Mouse (Mus musculus) mouse trophoblast stem cell (cell line): Measurements from ENCODE around the gene Nanp.

Source experiments
- in situ Hi-C, 2 experiments: fragments of 300-500 bp; cut with MseI, MboI; formaldehyde crosslinking; loops; 2 replicates in 1 of 2; 3 replicates in 1 of 2; pipeline ENCODE4 v1.15.1; 2025

Gene Nanp

DNA sequence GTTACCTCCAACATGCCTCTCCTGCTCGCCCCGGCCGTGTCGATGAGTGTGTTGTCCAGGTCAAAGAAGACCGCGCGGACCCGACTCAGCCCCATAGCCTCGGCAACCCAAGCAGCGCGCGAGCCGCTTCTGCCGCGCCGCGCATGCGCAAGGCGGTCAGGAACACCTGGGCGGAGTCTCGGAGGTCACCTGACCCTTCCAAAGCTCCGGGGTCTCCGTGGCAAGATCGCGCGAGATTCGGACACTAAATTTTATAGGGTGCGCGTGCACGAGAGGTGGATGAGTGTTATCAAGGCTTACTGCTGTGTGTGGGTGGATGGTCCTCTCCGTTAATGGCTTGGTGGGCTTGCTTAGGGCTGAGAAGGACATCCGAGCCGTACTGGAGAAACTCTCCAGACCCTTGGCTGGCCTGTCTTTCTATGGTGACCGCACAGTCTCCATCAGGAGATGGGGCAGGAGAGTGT is at the start of gene Nanp, which contains the start of gene Ninl:
Nanp (minus strand) TSS at position 167 of the 464 bp plus-strand sequence.
Ninl (minus strand) TSS at position 151 of the 464 bp plus-strand sequence.
- in situ Hi-C loops = no loop called here

DNA sequence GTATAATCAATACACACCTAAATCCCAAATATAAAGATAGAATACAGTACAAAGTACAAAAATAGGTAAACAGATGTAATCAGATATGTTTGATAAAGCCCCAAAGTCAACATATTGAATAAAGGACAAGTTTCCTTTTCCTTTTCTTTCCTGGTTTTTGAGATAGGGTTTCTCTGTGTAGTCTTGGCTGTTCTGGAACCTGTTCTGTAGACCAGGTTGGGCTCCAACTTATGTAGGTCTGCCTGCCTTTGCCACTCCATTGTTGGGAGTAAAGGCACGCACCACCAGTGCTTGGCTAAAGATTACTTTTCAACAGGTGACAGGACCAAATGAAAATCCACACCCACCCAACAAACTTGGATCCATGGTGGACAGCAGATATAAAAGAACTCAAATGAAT is 17.4 kb upstream of the Nanp start:
- in situ Hi-C loops = loop anchor here in 1 of 2 experiments (10.0 kb wide), 1 partner anchor 158 kb away; no protein-coding TSS in a partner anchor

DNA sequence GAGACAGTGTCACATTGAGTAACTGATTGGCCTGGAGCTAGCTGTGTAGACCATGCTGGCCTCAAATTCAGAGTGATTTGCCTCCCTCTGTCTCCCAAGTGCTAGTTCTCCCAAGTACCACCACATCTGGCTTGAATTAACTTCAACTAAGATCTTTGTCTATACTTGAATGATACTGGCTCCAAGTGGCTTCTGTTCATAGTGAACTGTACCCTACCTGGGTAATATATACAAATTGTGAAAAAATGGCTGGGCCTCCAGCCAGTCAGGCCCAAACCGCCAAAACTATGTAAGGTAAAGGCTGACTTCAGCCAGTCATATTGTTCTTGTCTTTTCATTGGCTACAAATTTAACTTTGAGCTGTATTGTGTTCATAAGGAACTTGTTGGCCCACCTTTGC is 1.2 kb upstream of the Nanp start:
- in situ Hi-C loops = no loop called here

DNA sequence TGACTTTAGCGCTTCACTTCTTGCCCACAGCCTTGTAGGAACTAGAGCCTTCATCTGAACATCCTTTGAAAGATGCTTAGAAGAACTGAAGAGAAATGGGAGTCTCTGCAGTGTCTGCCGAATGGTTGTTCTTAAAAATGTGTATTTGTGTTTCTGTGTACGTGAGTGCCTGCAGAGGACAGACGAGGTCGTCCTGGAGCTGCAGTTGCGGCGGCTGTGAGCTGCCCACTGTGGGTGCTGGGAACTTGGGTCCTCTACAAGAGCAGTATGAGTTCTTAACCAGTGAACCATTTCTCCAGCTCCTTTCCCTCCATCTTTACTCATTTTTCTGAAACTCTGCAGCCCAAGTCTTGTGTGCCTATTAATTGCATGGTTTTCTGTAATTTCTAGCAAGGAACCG is 528 bp upstream of the Nanp start:
- in situ Hi-C loops = no loop called here

DNA sequence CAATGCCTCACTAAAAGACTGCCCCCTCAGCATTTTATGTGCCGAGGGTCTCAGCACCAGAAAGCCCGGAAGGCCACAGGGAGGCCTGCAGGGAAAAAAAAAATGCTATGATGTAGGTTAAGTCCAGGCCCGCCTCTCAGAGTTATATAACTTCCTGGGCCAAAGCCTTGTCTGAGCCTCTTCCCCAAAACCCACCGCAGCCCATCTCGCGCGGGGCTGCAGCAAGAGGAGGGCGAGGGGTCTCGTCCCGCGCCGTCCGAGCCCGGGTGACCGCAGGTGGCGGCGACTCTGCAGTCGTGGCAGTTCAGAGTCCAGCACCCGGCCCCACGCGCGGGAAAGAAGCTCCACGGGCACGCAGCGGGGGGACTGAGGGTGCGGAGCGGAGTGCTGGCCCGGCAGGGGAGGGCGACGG is 381 bp downstream of the Nanp start:
- in situ Hi-C loops = no loop called here

DNA sequence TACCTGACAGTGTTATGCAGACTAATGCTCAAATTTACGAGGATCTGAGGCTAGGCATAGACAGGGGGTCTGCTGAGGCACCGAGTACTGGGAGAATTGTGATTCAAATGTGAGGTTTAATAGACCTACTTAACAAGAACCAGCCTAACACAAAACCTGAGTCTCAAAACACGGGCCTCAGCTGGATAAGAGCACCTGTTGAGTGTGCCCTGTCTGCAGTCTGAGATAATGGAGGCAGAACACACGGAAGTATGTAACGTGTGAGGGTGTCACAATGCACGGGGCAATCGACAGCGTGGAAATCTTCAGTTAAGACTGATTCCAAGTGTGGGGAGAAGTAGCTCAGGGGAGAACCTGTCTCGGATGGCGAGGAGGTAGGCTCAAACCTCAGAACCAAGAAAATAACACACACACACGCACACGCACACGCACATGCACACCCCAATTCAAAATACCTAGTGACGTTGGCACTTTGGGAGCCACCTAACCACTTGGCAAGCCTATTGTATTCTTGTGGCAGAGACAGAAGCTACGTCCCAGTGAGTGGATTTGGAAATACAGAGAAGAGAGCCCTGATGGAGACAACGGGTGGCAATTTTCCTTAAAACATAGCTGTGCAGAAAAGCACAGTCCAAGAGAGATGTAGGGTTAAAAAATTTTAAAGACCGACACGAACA is 1.2 kb downstream of the Nanp start:
- in situ Hi-C loops = no loop called here

DNA sequence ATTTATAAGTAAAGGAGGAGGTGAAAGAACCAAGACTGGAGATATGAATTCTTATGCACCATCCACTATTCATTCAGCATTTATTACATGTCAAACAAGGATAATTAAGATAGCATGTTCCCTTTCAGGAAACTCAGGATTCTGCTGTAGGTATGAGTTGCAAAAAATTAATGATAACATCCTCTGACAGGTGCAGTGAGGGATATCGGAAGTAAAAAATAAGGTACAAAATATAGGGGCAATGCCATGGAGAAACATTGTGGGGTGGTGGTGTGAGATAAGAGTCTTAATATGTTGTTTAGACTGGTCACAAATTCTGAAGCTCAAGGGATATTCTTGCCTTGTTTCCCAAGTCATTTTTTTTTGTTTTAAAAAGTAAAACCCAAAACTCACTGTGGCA is 1.9 kb downstream of the Nanp start:
- in situ Hi-C loops = no loop called here

DNA sequence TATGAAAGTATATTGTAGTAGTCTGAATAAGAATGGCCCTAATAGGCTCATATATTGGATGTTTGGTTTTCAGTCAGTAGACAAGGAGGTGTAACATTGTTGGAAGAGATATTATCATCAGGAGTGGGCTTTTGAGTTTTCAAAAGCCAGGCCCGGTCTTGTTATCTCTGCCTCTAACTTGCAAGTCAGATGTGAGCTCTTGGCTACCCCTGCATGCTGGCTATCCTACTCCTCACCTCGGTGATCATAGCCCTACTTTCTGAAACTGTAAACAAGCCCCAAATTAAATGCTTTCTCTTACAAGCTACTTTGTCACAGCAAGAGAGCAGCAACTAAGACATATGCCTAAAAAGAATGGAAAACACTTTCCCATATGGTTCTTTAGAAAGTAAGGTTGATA is 2.5 kb downstream of the Nanp start:
- in situ Hi-C loops = no loop called here

DNA sequence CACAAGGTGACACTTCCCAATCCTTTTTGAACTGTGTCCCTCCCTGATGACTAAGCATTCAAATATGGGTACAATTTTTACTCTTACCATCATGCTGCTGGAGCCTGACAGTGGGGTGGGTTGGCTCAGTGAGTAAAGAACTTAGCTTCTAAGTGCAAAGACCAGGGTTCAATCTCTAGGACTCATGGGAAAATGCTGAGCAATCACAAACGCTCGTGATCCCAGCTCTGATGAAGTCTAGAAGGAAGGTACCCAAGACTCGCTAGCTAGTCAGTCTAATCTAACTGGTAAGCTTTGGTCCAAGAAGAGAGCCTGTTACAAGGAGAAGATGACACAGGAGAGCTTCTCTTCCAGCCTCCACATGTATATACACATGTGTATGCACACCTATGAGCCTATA is 4.8 kb downstream of the Nanp start:
- in situ Hi-C loops = no loop called here

DNA sequence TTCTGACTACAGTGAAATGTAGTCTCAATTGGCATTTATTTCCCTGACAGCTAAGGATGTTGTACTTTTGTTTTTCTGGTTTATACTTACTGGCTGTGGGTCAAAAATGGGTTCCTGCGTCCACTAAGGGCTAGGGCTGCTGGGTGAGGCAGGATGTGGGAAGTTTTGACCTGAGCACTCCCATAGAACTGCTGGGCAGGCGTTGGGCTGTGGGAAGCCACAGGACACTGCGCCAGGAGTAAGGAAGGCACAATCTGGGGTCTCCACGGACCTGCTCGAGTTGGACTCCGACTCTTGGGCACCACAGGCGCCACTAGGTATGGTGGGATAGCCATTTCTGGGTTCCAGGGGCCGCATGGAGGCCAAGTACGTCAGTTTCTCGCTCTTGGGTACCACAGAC is 18.0 kb downstream of the Nanp start:
- in situ Hi-C loops = no loop called here

DNA sequence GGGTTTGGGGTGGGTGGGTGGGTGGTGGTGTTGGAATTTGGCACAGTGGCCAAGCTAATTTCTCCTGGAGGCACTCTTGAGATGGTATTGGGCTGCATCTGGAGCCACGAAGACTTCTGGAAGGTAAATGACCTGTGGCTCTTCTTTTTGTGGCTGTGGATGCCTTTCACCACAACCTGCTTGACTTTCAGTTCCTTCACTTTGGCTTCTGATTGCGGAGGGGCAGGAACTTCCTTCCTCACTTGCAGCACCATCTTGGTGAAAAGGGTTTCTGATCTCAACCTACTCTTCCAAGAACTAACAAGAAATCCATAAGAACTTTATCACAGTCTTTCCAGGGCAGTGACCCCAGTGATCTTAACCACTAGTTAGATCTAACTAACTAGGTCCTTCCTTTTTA is 23.9 kb downstream of the Nanp start:
- in situ Hi-C loops = no loop called here

DNA sequence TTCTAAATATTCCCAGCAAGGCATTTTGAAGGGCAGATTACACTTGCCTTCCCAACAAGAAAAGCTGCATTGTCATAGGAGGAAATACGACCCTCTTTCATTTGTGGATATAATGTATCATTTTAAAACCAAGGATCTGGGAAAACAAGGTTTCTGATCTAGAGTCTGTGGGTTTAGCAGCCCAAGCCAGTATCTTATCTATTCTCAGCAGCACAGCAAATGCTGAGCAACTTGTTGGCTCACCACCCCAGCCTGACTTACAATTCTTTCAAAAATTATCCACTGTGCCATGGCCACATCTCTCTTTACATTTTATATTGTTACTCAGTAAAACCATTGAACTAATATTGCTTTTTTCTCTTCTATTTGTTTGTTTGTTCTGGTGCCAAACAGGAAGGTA is 27.9 kb downstream of the Nanp start:
- in situ Hi-C loops = no loop called here

DNA sequence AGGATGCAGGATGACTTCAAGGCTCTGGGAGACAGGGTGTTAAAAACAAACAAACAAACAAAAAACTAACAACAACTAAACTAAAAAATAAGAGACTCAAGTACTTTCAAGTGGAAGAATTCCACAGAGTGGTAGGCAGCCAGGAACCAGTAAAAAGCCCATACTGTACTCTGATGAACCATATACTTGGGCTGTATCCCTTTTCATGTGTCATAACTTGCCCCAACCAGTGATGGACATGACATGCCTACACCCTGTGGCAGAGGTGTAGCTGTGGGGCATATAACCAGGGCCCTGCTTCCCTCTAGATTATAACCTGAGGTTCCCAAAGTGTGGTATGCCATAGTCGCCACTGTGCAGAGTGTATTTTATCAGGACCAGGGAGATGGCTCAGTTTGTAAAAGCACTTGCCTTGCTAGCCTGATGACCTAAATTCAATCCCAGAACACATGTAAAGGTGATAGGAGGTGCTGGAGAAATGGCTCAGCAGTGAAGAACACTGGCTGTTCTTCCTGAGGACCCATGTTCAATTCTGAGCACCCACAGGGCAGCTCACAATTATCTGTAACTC is 29.6 kb downstream of the Nanp start:
- in situ Hi-C loops = no loop called here

DNA sequence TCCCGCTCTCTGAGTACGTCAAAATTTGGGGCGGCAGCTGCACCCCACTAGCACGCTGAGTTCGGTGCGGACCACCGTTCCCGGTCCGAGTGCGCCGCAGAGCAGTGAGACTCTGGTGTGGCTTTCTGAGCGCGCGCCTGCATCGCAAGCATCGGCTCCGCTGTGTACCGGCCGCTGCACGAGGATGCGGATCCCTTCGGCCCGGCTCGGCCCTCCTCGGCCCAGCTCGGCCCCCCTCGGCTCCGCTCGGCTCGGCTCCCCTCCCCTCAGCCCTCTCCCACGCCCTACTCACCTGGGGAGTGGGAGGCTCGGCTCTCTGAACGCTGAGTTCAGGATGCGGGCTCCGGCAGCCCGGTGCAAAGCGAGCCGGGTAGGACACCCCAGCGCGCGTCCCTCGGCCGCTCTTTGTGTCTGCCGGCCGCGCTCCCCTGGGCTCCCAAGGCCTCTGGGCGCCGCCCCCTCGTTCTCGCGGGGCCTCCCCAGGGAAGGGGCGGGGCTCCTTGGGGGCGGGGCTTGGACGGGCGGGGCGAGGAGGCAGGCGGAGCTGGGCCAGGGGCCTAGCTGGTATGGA is 30.2 kb downstream of the Nanp start:
- in situ Hi-C loops = no loop called here

DNA sequence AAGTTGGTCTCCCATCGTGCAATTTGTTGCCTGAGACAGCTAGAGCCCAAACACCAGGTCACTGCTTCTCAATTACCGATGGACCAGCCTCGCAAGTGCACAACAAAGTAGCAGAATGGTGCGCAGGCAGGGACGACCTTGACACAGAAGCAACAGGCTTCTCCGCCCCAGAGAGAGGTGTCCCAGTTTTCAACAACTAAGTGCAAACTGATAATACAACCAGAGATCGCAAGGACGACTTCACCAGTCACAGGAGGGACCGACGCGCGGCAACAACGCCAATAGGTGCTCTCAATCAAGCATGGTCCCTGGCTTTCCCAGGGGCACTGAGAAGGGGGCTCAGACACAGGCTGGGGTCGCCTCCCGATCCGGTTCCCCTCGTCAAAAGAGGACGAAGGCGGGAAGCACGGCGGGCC is 30.7 kb downstream of the Nanp start:
- in situ Hi-C loops = no loop called here

DNA sequence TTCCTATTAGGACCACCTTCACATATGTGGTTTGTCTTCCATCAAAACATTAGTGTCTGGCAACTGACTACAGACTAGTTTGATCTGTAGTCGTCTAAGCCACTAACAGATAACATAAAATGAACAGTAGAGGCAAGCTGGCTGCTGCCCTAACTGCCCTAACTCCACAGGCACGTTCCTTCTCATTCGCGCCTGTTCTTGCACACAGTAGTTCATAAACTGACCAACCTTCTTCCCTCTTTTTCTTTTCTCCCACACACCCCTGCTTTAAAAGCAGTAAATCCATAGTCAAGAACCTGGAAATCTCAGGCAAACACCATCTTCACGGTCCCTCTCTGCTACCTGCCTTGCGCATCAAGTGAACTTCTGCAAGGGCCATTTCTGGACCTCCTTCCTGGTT is 31.2 kb downstream of the Nanp start:
- in situ Hi-C loops = no loop called here

DNA sequence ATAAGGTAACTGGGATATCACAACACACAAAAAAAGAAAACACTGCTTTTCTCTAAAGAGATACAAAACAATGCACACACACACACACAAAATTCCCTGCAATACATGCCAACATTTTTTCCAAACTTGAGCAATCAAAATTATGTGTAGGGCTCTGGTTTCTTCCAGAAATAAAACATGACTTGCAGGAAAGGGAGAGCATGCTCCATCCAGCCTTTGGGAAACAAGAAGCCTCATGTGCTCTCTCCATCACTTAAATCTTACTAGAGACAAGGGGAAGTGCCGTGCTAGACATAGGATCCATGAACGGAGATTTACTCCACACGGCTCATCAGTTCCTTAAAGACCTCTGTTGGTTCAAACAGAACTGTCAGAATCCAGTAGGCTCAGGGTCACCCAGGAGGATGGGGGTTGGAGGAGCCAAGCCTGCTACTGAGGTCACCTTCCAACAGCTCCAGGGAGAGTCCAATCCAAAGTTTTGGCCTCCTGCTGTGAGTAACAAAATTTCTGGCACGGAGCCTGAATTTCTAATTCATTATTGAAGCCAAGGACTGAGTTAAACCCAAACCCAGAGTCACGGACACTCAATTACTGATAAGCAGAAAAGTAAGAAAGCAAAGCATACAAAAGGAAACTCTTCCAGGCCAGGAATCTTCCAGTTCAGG is 32.8 kb downstream of the Nanp start:
- in situ Hi-C loops = no loop called here

DNA sequence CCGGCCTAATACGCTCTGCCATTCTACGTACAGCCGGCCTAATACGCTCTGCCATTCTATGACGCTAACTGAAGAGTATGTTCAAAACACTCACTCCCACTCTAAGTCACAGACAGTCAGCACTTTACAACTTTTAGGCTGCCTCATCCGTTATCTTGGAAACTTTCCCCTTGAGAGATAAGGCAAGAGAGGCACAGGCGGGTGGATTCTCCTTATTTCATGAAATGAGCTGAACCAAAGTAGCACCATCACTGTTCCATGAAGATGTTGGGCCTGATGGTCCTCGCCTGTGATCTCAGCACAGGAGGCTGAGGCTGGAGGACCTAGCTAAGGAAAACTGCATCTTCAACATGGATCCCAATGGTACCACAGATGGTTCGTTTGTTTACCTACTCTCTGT is 34.8 kb downstream of the Nanp start:
- in situ Hi-C loops = no loop called here

DNA sequence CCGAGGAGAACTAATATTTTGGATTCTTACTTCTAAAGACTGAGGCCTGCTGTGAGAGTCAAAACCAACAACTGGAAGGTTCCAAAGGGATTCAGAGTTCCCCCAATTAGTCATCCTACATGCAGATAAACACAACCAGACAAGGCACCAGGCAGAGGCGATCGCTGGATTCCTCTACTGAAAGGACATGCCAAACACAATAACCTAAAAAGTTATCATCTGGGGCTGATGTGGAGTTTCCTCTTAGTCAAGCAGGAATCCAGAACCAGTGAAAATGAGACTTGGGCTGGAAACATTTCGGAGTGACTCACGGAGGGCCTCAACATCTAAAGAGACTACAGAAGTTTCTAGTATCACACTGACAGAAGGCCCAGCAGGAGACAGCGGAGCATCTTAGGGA is 35.4 kb downstream of the Nanp start:
- in situ Hi-C loops = no loop called here

DNA sequence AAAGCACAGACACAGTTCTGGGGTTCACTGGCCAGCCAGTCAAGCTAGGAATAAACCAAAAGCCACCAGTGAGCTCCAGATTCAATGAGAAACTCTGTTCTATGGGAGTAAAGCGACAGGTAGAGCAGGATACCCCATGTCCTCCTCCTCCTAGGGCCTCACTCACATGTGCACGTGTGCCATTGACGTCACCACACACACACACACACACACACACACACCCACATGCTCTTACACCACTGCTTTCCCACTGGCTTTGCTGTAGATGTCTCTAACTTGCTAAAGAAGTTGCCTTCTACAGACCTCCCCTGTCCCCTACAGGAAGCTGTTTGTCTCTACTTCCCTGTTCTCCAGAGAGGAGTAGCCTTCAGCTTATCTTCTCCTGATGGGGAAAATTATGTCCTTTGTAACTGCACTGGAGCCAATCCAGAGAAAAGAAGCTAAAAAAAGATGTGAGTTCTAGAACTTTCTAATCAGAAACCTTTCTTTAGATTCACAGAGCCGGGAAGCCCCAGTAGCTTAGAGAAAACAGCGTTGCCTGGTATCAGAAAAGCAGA is 37.5 kb downstream of the Nanp start:
- in situ Hi-C loops = no loop called here

DNA sequence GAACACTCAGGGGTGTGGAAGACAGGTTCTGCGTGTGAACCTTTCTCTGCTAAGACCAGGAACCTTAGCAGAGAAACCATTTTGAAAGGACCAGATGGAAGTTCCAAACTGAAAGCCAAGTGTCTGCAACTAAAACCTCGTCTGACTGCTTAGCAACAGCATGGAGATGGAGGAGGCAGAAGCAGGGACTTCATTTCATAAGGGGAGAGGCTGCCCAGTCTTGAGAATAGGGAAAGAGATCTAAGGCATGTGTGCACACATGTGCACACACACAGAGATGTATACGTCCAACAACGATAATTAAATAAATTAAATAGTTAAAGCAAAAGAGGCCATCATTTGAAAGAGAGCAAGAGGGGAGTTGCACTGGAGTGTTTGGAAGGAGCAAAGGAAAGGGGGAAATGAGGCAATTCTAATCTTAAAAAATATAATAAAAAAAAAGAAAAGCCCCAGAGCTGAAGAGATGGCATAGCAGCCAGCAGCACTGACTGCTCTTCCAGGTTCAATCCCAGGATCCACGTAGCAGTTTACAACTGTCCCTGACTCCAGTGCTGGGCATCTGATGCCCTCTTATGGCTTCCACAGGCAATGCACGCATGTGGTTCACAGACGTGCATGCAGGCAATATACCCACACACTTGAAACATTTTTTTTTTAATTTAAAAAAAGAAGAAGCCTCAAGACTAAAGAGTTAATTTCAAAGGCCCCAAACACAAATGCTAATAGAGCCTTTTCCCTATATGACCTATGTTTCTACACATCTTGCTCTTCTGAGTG is 38.6 kb downstream of the Nanp start:
- in situ Hi-C loops = no loop called here

DNA sequence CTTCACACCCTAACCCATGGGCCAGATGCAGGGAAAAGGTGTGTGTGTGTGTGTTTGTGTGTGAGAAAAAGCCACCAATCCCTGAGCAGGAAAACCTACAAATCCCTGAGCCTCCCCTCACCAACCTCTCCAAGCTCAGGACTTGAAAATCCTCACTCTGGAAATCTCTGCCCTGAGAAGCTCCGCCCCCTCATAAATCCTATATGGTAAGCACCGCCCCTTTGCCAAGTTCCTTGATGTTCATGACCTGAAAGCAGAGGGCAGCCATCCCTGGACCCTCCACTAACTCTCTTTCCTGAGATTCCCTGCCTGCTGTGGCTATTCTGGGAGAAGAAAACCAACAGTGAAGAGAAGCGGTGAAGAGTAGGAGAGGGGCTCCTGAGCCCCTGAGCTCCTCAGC is 40.2 kb downstream of the Nanp start:
- in situ Hi-C loops = no loop called here
